Mouse (Mus musculus): ENCODE results near the gene Pkn1.
A peak's percentile ranks its signal among the peaks of the same experiment; 100 is the strongest.

The Pkn1 gene

DNA sequence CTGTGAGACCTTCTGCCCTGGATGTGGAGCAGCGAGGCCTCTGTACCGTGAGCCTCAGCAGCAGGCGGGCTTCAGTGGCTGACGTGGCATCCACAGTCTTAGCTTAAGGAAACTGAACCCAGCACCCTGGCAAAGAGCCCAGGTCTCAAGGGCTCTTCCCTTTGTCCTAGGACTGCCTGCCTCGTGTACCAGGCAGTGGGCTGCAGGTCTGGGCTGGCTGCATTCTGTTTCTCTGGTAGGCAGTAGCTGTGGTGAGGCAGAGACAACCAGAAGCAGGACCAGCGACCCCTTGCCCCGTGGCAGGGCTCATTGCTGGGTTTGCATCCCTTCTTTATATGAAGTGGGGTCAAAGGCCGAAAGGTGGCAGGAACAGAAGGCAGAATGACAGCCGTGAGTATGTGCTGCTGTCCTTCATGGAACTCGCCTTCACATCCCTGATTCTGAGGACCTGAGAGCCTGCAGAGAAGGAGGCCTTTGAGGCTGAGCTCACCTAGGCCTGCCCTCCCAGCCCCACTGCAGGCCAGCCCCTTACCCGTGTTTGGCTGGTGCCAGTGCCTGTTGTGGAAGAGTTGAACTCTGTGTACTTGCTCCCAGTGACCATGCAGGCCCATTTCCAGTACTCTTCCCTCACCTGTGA, 24.6 kb upstream of the Pkn1 start:
- DNase-seq = no peak

DNA sequence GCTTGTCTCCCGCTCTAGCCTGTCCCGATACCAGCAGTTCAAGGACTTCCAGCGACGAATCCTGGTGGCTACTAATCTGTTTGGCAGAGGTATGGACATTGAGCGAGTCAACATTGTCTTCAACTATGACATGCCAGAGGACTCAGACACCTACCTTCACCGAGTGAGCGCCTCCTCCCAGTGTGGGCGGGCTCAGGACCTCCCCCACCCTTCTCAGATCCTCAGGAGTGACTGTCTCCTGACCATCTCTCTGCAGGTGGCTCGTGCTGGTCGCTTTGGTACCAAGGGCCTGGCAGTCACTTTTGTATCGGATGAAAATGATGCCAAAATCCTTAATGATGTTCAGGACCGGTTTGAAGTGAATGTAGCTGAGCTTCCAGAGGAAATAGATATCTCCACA, 23.7 kb upstream of the Pkn1 start:
- no peak for DNase-seq

- peak; percentile 88 to 89 for DNase-seq
Measured at GRCm38 (mm10) chr8:83721405-83722025, 22.5 kb upstream of the Pkn1 start.

DNA sequence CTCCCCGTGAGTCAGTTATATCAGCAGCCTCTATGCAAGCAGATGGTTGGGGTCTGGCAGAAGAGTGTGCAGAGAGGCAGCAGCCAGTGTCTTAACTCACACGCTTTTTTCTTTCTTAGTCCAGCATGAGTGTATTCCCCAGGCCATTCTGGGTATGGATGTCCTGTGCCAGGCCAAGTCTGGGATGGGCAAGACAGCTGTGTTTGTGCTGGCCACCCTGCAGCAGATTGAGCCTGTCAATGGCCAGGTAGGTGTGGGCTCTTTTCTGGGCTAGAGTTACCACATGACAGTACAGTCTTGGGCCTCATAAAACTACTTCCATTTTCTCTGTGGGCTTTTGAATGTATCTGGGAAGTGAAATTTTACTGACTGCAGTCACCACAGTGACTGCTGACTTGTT, 20.7 kb upstream of the Pkn1 start:
- DNase-seq = no peak

DNA sequence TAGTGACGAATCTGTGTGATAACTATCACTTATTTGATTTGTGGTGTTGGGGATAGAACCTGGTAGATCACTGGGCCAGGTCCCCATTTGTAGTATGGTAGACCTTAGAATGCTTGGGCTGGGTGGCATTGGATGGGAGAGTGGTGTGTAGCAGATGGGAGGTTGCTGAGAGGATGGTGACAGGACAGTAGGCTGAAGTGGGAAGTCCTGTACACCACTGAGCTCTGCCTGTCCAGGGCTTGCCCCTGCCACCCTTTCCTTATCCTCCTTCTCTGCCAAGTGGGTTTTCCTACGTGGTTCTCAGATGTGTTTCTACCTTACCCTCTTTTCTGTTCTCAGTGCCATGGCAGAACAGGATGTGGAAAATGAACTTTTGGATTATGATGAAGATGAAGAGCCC, 20.1 kb upstream of the Pkn1 start:
- DNase-seq = no peak

- DNase-seq = no peak
Measured at GRCm38 (mm10) chr8:83716563-83716962, 17.6 kb upstream of the Pkn1 start.

DNA sequence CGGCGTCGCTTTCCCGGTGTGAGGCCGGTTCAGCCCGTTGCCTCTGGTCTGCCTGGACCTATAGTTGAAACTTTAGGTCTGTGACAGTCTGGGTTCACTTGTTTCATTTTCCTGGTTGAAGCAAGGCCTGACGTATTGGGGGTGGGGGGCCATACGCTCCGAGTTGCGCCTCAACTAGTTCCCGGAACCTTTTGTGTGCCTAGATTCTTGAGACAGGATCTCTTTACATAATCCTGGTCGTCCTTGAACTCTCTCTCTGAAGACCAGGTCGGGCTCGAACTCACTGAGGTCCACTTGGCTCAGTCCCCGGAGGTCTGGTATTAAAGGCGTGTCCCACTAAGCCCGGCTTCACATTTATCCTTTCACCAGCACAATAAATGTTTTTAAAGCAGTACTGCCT, 16.8 kb upstream of the Pkn1 start:
- no peak for DNase-seq

DNA sequence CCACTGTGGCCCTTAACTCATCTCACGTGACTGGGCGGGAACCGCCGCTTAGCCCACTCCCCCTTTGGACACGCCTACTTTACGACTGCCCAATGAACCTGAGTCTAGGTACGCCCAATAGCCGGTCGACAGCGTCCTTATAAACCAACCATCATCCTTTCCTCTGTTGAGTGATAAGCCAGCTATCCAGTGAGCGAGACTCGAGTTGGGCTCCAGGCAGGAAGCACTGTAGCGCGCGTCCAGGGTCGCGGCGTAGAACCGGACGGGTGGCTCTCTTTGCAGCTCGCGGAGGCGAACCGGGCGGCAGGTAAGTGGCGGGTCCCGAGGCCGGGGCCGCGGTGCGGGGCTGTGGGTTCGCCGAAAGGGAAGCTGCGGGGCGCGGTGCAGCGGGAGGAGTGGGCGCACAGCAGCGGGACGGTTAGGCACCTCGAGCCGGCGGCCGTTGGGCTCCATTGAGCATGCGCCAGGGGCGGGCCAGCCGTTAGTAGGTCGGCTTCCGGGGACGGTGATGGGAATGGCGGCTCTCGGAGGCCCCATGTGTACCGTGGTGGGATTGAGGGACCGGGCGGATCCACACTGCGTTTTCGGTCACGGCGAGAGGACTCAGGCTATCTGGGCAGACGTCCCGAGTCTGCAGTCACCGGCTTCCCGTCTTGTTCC, 16.2 kb upstream of the Pkn1 start, which contains the start of gene Ddx39:
Ddx39 (plus strand) TSS at position 147 of the 660 bp plus-strand sequence.
- peak; percentile 96 to 100 for DNase-seq

- DNase-seq = no peak
Measured at GRCm38 (mm10) chr8:83714676-83715030, 15.7 kb upstream of the Pkn1 start.

- DNase-seq = no peak
Measured at GRCm38 (mm10) chr8:83707554-83707953, 8.6 kb upstream of the Pkn1 start.

DNA sequence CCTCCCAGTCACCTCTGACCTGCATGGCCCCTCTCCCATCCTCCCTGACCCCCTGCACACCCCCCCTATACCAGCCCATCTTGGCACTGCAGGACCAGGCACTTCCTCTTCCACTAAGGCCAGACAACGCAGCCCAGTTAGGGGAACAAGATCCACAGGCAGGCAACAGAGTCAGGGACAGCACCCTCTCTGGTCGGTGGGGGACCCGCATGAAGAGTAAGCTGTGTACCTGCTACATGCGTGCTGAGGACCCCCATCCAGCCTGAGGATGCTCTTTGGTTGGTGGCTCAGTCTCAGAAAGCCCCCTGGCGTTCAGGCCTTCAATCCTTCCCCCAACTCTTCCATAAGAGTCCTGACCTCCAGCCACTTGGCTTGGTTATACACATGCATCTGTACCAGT, 7.4 kb upstream of the Pkn1 start:
- DNase-seq = no peak

DNA sequence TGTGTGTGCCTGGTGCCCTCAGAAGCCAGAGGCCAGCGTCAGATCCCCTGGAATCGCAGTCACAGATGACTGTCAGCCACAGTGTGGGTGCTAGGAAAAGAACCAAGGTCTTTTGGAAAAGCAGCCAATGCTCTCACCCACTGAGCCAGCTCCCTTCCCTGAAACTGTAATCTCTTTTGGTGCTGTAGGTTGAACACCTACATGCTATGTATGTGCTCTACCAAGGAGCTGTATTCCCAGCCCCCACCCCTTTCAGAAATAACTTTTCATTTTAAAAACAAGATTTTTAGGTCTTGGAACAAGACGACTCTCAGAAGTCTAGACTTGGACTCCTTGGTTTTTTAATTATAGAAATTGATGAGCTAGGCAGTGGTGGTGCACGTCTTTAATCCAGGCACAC, 4.4 kb upstream of the Pkn1 start:
- no peak for DNase-seq

DNA sequence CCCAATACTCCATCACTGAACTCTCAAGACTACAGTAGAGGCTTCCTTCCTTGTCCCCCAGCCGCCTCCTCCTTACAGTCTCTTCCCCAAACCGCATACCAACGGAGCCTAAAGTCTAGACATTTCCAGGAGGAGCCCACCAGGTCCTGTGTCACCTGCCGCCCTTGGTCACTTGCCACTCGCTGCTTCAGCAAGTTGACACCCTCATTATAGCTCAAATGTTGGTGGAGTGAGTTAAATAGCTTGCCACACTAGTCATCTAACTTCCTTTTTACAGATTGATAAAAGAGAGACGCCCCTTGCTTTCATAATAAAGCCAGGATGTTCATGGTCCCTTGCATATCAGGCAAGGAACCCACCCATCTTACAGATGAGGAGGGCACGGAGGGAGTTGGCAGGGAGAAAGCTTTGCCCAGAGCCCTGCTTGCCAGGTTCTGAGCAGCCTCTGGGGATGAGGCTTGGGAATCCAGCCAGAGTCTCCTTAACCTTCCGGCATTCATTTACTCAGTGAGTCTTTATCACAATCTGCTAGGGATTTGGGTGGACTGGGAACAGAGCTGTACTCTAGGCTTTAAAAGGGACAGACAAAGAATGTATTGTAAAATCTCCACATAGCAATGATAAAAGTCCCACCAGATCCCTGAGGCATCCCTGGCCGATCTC, 1.6 kb upstream of the Pkn1 start:
- peak in 1 of 2 experiments; percentile 34 for DNase-seq

DNA sequence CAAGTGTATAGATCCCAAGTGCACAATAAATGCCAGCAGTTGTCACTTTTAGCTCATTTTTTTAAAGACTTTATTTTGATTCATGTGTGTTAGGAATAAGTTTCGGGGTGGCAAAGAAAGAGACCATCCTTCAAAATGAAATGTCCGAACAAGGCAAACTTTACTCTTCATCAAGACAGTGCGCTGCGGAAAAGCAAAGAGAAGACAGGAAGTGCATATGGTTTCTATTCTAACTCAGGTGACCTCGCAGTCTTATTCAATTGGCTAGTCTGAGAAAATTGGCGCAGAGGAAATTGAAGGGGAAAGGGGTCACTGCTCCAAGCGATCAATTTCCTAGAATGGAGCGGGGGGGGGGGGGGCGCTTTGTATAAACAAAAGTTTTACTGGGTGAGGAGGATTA, 587 bp upstream of the Pkn1 start:
- DNase-seq = no peak

DNA sequence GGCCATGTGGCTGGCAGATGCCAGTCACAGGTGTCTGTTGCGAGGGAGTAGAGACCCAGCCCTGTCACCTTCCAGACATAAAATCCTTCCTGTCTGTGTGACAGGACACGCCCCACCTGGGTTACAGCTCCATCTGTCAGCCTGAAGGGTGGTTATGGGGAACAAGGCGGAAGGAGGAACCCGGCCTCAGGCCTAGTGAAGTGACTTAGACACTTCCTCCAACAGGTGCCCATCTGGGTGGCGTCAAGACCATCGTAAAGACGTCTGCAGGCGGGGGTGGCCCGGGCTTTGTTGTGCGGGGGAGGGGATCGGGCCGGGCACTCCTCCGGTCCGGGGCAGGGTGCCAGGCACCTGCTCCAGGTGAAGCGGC, 703 bp downstream of the Pkn1 start:
- DNase-seq = peak; percentile 43 to 72

- DNase-seq = peak; percentile 76 to 84
Measured at GRCm38 (mm10) chr8:83697374-83698220, 1.4 kb downstream of the Pkn1 start.

DNA sequence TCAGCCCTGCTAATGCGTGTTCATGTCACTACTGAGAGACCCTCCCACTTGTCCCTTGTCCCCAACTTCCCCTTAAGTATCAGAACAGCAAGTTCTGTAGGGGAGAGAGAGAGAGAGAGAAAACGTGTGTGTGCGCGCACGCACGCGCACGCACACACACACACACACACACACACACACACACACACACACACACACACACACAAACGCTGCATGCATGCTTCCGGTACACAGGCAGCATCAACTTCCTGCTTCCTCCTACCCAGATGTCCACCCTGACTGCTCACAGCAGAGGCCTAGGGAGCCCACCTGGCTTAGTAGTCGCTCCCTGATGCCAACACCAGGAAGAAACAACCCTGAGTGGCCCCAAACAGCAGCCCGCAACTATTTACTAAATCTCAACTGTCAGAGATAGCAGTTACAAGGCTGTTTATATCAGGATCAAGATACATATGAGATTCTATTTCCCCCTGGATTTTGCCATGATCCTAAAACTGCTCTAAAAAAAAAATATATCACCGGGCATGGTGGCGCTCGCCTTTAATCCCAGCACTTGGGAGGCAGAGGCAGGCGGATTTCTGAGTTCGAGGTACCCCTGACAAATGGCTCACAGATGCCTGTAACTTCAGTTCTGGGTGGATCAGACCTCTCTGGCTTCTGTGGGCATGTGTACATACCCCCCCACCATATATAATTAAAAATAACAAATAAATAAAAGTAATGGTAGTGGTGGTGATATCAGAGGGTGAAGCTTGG, 3.5 kb downstream of the Pkn1 start:
- DNase-seq = peak; percentile 30 to 42

- peak in 1 of 2 experiments; percentile 29 for DNase-seq
Measured at GRCm38 (mm10) chr8:83694369-83695160, 4.4 kb downstream of the Pkn1 start.

GRCm38 (mm10) chr8:83693609-83694236, 5.3 kb downstream of the Pkn1 start:
- peak in 1 of 2 experiments; percentile 56 for DNase-seq

GRCm38 (mm10) chr8:83689264-83689663, 9.7 kb downstream of the Pkn1 start:
- DNase-seq = no peak

DNA sequence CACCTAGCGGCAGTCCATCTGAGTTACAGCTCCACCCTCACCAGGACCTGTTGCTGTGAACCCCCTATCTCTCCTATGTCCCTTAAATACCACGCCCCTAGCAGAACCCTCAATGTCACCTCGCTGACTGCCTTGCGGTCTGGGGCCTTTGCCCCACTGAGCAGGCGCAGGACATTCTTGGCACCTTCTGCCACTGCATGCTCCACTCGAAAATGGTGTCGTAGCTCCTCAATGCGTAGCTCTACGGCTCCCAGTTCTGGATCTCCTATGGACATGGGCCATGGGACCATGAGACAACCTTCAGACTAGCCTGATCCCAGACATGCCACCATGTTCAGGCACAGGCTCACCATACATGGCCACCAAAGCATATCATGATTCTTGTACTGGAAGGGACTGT, 14.5 kb downstream of the Pkn1 start:
- DNase-seq = no peak
